Mouse (Mus musculus) heart, adult 2 months (tissue): ENCODE measurements around the gene Phyhd1. TPM values are rescaled to one million over a fixed set of nuclear protein-coding genes. Genes with fewer than 3 reads are reported as not detected.

Source experiments
- DNase-seq, 2 experiments: peaks; one replicate each; pipeline ENCODE4 v3.0.0; 2021
- H3K27ac ChIP-seq: fragments of 200-600 bp; 2 replicates; pipeline ENCODE4 v1.8.1; 2022
- H3K27me3 ChIP-seq: fragments of 200-500 bp; 2 replicates; pipeline ENCODE4 v1.6.1; 2012; ENCODE audit warnings: mild to moderate bottlenecking, low read length, inconsistent platforms, mixed read lengths; ENCODE audit not compliant: control insufficient read depth, insufficient read depth
- H3K36me3 ChIP-seq: fragments of 200-500 bp; 2 replicates; pipeline ENCODE4 v1.6.1; 2012; ENCODE audit warnings: low read length, inconsistent platforms; ENCODE audit not compliant: control insufficient read depth, insufficient read depth
- H3K4me1 ChIP-seq: fragments of 200-500 bp; 2 replicates; pipeline ENCODE4 v1.6.1; 2011; ENCODE audit warnings: low read length; ENCODE audit not compliant: control insufficient read depth, insufficient read depth
- H3K4me3 ChIP-seq: fragments of 200-600 bp; 2 replicates; pipeline ENCODE4 v1.8.1; 2022
- H3K79me2 ChIP-seq: fragments of 200-500 bp; replicated peaks from 2 replicates; pipeline ENCODE4 v1.6.1; 2012; ENCODE audit warnings: mild to moderate bottlenecking, inconsistent platforms, low read length, moderate library complexity, mixed read lengths; ENCODE audit not compliant: control insufficient read depth, insufficient read depth
- H3K9ac ChIP-seq: fragments of 200-500 bp; 2 replicates; pipeline ENCODE4 v1.6.1; 2012; ENCODE audit warnings: low read depth, mild to moderate bottlenecking, control low read depth, inconsistent platforms, low read length, mixed read lengths
- CTCF ChIP-seq: fragments of 200-600 bp; IDR thresholded peaks from 2 replicates; pipeline ENCODE4 v1.8.1; 2022; ENCODE audit warnings: antibody characterized with exemption, mild to moderate bottlenecking, moderate library complexity
- EP300 ChIP-seq: fragments of 200-500 bp; IDR thresholded peaks from 2 replicates; pipeline ENCODE4 v1.6.1; 2011; ENCODE audit warnings: low read depth, low read length, control low read depth; ENCODE audit not compliant: insufficient read depth
- POLR2A ChIP-seq: fragments of 200-500 bp; IDR thresholded peaks from 2 replicates; pipeline ENCODE4 v1.6.1; 2011; ENCODE audit warnings: mild to moderate bottlenecking, low read depth, low read length, control low read depth; ENCODE audit not compliant: insufficient read depth
- WGBS: fragments of 180-500 bp; shearing (Covaris S2); methylation state at CpG from one replicate; pipeline ENCODE4 v1.1.7; 2018; 5-methylcytosine and 5-hydroxymethylcytosine counted together
- intact Hi-C: fragments of 180-260 bp; cut with DNase I; formaldehyde crosslinking; loops from one replicate; pipeline ENCODE4 v1.15.1; 2025
- polyA plus RNA-seq: library from polyadenylated mRNA; depleted of rRNA; stranded (reverse); fragments of >200 nt; gene quantifications from 2 replicates; pipeline ENCODE4 v1.2.3, GENCODE M21; 2012
- total RNA-seq, 2 experiments: library from RNA; stranded (reverse); gene quantifications; 2 replicates each; pipeline ENCODE4 v1.2.3; 2021

The Phyhd1 gene
- total and polyA plus RNA-seq, 3 experiments, result 108 to 148 (median 112) TPM

- intact Hi-C loops, result no loop called here
- Histone ChIP-seq H3K36me3 (peaks cover 30% of the 10 kb centered on the region), H3K4me1 (peaks cover 40% of the 10 kb centered on the region), H3K27me3 (no peaks in the 10 kb centered on the region), H3K79me2 (peaks cover 9% of the 10 kb centered on the region), H3K9ac (peak overlapping the region; percentile 5; the same call in 1 of the 2 replicates), H3K4me3 (no peak overlapping the region), H3K27ac (peak overlapping the region; percentile 70)
- TF ChIP-seq POLR2A (0 out of 2 replicates have a peak, but pooled peaks have one; percentile 30), CTCF (no peak), EP300 (no peak)
- DNase-seq, result peak; percentile 67 to 77
- WGBS, result 40% methylated on average over 5 of the region's 5 CpGs
These were observed 14.4 kb upstream of the Phyhd1 start for GRCm38 (mm10) chr2:30251417-30252104.

GRCm38 (mm10) chr2:30252521-30252920, 13.5 kb upstream of the Phyhd1 start:
- Histone ChIP-seq H3K79me2 (peaks cover 12% of the 10 kb centered on the region), H3K4me3 (no peak overlapping the region), H3K9ac (peak overlapping the region; percentile 22; the same call in 1 of the 2 replicates), H3K4me1 (peaks cover 38% of the 10 kb centered on the region), H3K27me3 (no peaks in the 10 kb centered on the region), H3K36me3 (peaks cover 35% of the 10 kb centered on the region), H3K27ac (peak overlapping the region; percentile 70)
- WGBS, result 45% methylated on average over 3 of the region's 3 CpGs
- DNase-seq, result peak in 1 of 2 experiments; percentile 10
- intact Hi-C loops, result no loop called here
- TF ChIP-seq POLR2A (no peak), EP300 (no peak), CTCF (no peak)

GRCm38 (mm10) chr2:30253809-30254208, 12.2 kb upstream of the Phyhd1 start:
- Histone ChIP-seq H3K27ac (peak overlapping the region; percentile 70), H3K4me3 (no peak overlapping the region), H3K36me3 (peaks cover 34% of the 10 kb centered on the region), H3K9ac (no peak overlapping the region), H3K4me1 (peaks cover 42% of the 10 kb centered on the region), H3K79me2 (peaks cover 12% of the 10 kb centered on the region), H3K27me3 (no peaks in the 10 kb centered on the region)
- peak in 1 of 2 experiments; percentile 15 for DNase-seq
- intact Hi-C loops, result no loop called here
- 36% methylated on average over 5 of the region's 5 CpGs for WGBS
- no peak for TF ChIP-seq EP300
- TF ChIP-seq CTCF, result no peak
- TF ChIP-seq POLR2A, result no peak

GRCm38 (mm10) chr2:30255631-30256395, 10.2 kb upstream of the Phyhd1 start:
- peaks cover 9% of the 10 kb centered on the region for H3K79me2 ChIP-seq
- whole genome bisulfite sequencing, result 93% methylated on average over 42 of the region's 42 CpGs
- no peak overlapping the region for H3K27ac ChIP-seq
- no peak overlapping the region for H3K4me3 ChIP-seq
- peaks cover 46% of the 10 kb centered on the region for H3K4me1 ChIP-seq
- no peaks in the 10 kb centered on the region for H3K27me3 ChIP-seq
- TF ChIP-seq EP300 (no peak), POLR2A (no peak), CTCF (no peak)
- no peak overlapping the region for H3K9ac ChIP-seq
- DNase-seq, result peak; percentile 4 to 27
- H3K36me3 ChIP-seq, result peaks cover 26% of the 10 kb centered on the region
- intact Hi-C loops, result no loop called here

- Histone ChIP-seq H3K27ac (peak overlapping the region; percentile 97), H3K36me3 (peaks cover 25% of the 10 kb centered on the region)
These were observed 9.2 kb upstream of the Phyhd1 start for GRCm38 (mm10) chr2:30256616-30257350.

More at GRCm38 (mm10) chr2:30256616-30257350, 9.2 kb upstream of the Phyhd1 start:
- H3K4me3 ChIP-seq, result no peak overlapping the region
- 96% methylated on average over 30 of the region's 30 CpGs for WGBS
- H3K9ac ChIP-seq, result no peak overlapping the region
- TF ChIP-seq EP300, result no peak
- no peak for TF ChIP-seq POLR2A
- TF ChIP-seq CTCF, result no peak
- intact Hi-C loops, result no loop called here
- no peaks in the 10 kb centered on the region for H3K27me3 ChIP-seq
- DNase-seq, result peak; percentile 2 to 24
- H3K4me1 ChIP-seq, result peaks cover 42% of the 10 kb centered on the region
- H3K79me2 ChIP-seq, result peaks cover 6% of the 10 kb centered on the region
